Mouse (Mus musculus) regulatory T cell (primary cell): ENCODE results near the gene Gm11361.

Source experiments
- in situ Hi-C: fragments of 300-600 bp; cut with MboI, MseI; formaldehyde crosslinking; loops from one replicate; pipeline ENCODE4 v1.15.1; 2025; ENCODE audit warnings: high pct_unique_total_duplicates

Gm11361 gene

GRCm38 (mm10) chr13:28257228-28257627 is at the start of gene Gm11361:
TSS of gene Gm11361 (plus strand) at chr13:28257528.
- in situ Hi-C loops, result no loop called here

- in situ Hi-C loops, result no loop called here
Observed at GRCm38 (mm10) chr13:28264399-28264798, 7.1 kb downstream of the Gm11361 start.

- in situ Hi-C loops, result no loop called here
Observed at GRCm38 (mm10) chr13:28287368-28287767, 30.0 kb downstream of the Gm11361 start.

- in situ Hi-C loops, result no loop called here
Observed at GRCm38 (mm10) chr13:28294272-28294671, 36.9 kb downstream of the Gm11361 start.

- in situ Hi-C loops, result no loop called here
Observed at GRCm38 (mm10) chr13:28294757-28295361, 37.5 kb downstream of the Gm11361 start.

GRCm38 (mm10) chr13:28295492-28295891 is 38.2 kb downstream of the Gm11361 start:
- in situ Hi-C loops, result no loop called here

- in situ Hi-C loops, result no loop called here
Observed at GRCm38 (mm10) chr13:28297098-28297497, 39.8 kb downstream of the Gm11361 start.

GRCm38 (mm10) chr13:28297577-28297976 is 40.2 kb downstream of the Gm11361 start:
- in situ Hi-C loops, result no loop called here
